ENCODE assay signal across 29 mouse cellular contexts in the genomic region with DNA sequence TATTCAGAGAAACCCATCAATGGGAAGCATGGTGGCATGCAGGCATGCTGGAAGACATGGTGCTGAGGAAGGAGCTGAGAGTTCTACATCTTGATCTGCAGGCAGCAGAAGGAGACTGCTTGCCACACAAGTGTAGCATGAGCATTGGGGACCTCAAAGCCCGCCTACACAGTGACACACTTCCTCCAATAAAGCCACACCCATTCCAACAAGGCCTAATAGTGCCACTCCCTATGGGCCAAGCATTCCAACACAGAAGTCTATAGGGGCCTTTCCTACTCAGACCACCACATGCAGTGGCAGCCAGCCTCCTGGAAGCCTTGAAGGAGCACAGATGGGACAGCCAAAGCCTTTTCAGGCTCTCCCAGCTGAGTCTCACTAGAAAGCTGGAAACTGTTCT. TPM values are rescaled to one million over a fixed set of nuclear protein-coding genes. Genes with fewer than 3 reads are reported as not detected.
DNase-seq lines count a peak whose midpoint lies in the region; ATAC-seq lines count a peak whose summit lies in the region.
"Had no signal": no experiment of that assay in that cellular context is flagged by ENCODE, and none has a peak within 500 bp of the region (broad histone marks: within the 10 kb centered on the region; RNA-seq: fewer than 3 reads in every experiment).

No protein-coding gene starts in this region.

- H3K36me3 ChIP-seq in heart, embryonic 13.5 days = peaks cover 6% of the 10 kb centered on the region; the same call in 1 of the 2 replicates
- H3K36me3 ChIP-seq in heart, embryonic 12.5 days = peaks cover 4% of the 10 kb centered on the region
- H3K36me3 ChIP-seq in liver, embryonic 11.5 days (ENCODE audit: control insufficient read depth, insufficient read depth, low read length) = peaks cover 4% of the 10 kb centered on the region; the same call in 1 of the 2 replicates
- H3K36me3 ChIP-seq in liver, embryonic 13.5 days = peaks cover 15% of the 10 kb centered on the region
- no peaks in the 10 kb centered on the region for H3K36me3 ChIP-seq in forebrain, embryonic 16.5 days (ENCODE audit: control insufficient read depth, insufficient read depth)
- H3K36me3 ChIP-seq: embryonic facial prominence, embryonic 12.5 days; forebrain, embryonic 15.5 days; hindbrain, embryonic 12.5 days; limb, embryonic 13.5 days; midbrain, embryonic 13.5 days; neural tube, embryonic 13.5 days had no signal

- no peak overlapping the region for H3K9ac ChIP-seq in heart, embryonic 13.5 days
- H3K9ac ChIP-seq in heart, embryonic 12.5 days = no peak overlapping the region
- H3K9ac ChIP-seq in liver, embryonic 11.5 days (ENCODE audit: low read depth, low read length) = no peak overlapping the region
- no peak overlapping the region for H3K9ac ChIP-seq in liver, embryonic 13.5 days
- no peak overlapping the region for H3K9ac ChIP-seq in forebrain, embryonic 16.5 days (replicated peaks; ENCODE audit: low read depth, low read length)
- H3K9ac ChIP-seq: embryonic facial prominence, embryonic 12.5 days; forebrain, embryonic 15.5 days; hindbrain, embryonic 12.5 days; limb, embryonic 13.5 days; lung, embryonic 14.5 days; midbrain, embryonic 13.5 days; neural tube, embryonic 13.5 days had no signal

- no peak overlapping the region for H3K4me2 ChIP-seq in heart, embryonic 13.5 days
- no peak overlapping the region for H3K4me2 ChIP-seq in heart, embryonic 12.5 days
- H3K4me2 ChIP-seq in liver, embryonic 11.5 days = no peak overlapping the region
- H3K4me2 ChIP-seq in liver, embryonic 13.5 days = no peak overlapping the region
- no peak overlapping the region for H3K4me2 ChIP-seq in forebrain, embryonic 16.5 days (ENCODE audit: low read length)
- H3K4me2 ChIP-seq: embryonic facial prominence, embryonic 12.5 days; forebrain, embryonic 15.5 days; hindbrain, embryonic 12.5 days; limb, embryonic 13.5 days; lung, embryonic 14.5 days; midbrain, embryonic 13.5 days; neural tube, embryonic 13.5 days had no signal

- H3K4me1 ChIP-seq in heart, embryonic 13.5 days = peaks cover 55% of the 10 kb centered on the region
- peaks cover 33% of the 10 kb centered on the region for H3K4me1 ChIP-seq in heart, embryonic 12.5 days (replicated peaks)
- peaks cover 19% of the 10 kb centered on the region; the same call in 1 of the 2 replicates for H3K4me1 ChIP-seq in liver, embryonic 11.5 days (replicated peaks; ENCODE audit: control insufficient read depth, insufficient read depth, low read length)
- H3K4me1 ChIP-seq in liver, embryonic 13.5 days (replicated peaks) = peaks cover 70% of the 10 kb centered on the region
- H3K4me1 ChIP-seq in forebrain, embryonic 16.5 days (replicated peaks; ENCODE audit: control insufficient read depth, insufficient read depth, low read length) = peaks cover 18% of the 10 kb centered on the region

- H3K27ac ChIP-seq in heart, embryonic 13.5 days (replicated peaks) = peak overlapping the region; percentile 59; the same call in 1 of the 2 replicates
- no peak overlapping the region for H3K27ac ChIP-seq in heart, embryonic 12.5 days (ENCODE audit: poor library complexity, severe bottlenecking)
- no peak overlapping the region for H3K27ac ChIP-seq in liver, embryonic 11.5 days (ENCODE audit: low read depth, low read length)
- H3K27ac ChIP-seq in liver, embryonic 13.5 days = peak overlapping the region; percentile 41; the same call in 1 of the 2 replicates
- no peak overlapping the region for H3K27ac ChIP-seq in forebrain, embryonic 16.5 days (ENCODE audit: low read length)
- H3K27ac ChIP-seq: embryonic facial prominence, embryonic 12.5 days; forebrain, embryonic 15.5 days; hindbrain, embryonic 12.5 days; kidney, postnatal 0 days; limb, embryonic 13.5 days; midbrain, embryonic 13.5 days; neural tube, embryonic 13.5 days; stomach, postnatal 0 days had no signal

- no peak for DNase-seq in liver, embryonic 11.5 days (ENCODE audit: low spot score)
- DNase-seq in liver = no peak
- peak; percentile 52 for DNase-seq in ES-CJ7 (ENCODE audit: low read depth, low spot score)
- no peak for DNase-seq in liver, embryonic 13.5 days
- DNase-seq: adrenal gland, postnatal 25 days; cerebellum, adult 11-12 months; cerebellum, adult 9-11 months; embryo, embryonic 11 days; kidney, adult 8-10 months; kidney, postnatal 4 days; lung, embryonic 14.5 days; lung, postnatal 4 days; right cerebral cortex, postnatal 4 days; thymus, adult 18-20 months; thymus, postnatal 4 days had no signal

- no peaks in the 10 kb centered on the region for H3K9me3 ChIP-seq in heart, embryonic 13.5 days
- no peaks in the 10 kb centered on the region for H3K9me3 ChIP-seq in heart, embryonic 12.5 days (replicated peaks)
- H3K9me3 ChIP-seq in liver, embryonic 11.5 days (ENCODE audit: control insufficient read depth, low read length) = no peaks in the 10 kb centered on the region
- no peaks in the 10 kb centered on the region for H3K9me3 ChIP-seq in liver, embryonic 13.5 days (replicated peaks)
- H3K9me3 ChIP-seq in forebrain, embryonic 16.5 days (ENCODE audit: control insufficient read depth, low read length) = no peaks in the 10 kb centered on the region
- H3K9me3 ChIP-seq: embryonic facial prominence, embryonic 12.5 days; forebrain, embryonic 15.5 days; hindbrain, embryonic 12.5 days; limb, embryonic 13.5 days; megakaryocyte, embryonic 14.5 days; midbrain, embryonic 13.5 days; neural tube, embryonic 13.5 days had no signal

- no peak for ATAC-seq in heart, embryonic 13.5 days (ENCODE audit: extremely low read depth, insufficient number of reproducible peaks, low FRiP score, low TSS enrichment)
- ATAC-seq in heart, embryonic 12.5 days (ENCODE audit: insufficient number of reproducible peaks, low FRiP score) = no peak
- peak; percentile 50; the same call in 1 of the 2 replicates for ATAC-seq in liver, embryonic 11.5 days (replicated peaks; ENCODE audit: low FRiP score)
- ATAC-seq in liver, embryonic 13.5 days (ENCODE audit: low read depth) = peak; percentile 53
- ATAC-seq in activated CD4-positive, CD25-positive, alpha-beta regulatory T cell, adult 4 months = no peak
- ATAC-seq in forebrain, embryonic 16.5 days = no peak
- ATAC-seq: forebrain, embryonic 15.5 days; intestine, embryonic 16.5 days; midbrain, embryonic 13.5 days had no signal

- H3K4me3 ChIP-seq in heart, embryonic 13.5 days = no peak overlapping the region
- no peak overlapping the region for H3K4me3 ChIP-seq in heart, embryonic 12.5 days
- no peak overlapping the region for H3K4me3 ChIP-seq in liver, embryonic 11.5 days (ENCODE audit: low read depth, low read length)
- H3K4me3 ChIP-seq in liver, embryonic 13.5 days (replicated peaks) = no peak overlapping the region
- no peak overlapping the region for H3K4me3 ChIP-seq in forebrain, embryonic 16.5 days (replicated peaks; ENCODE audit: low read length)
- H3K4me3 ChIP-seq: embryonic facial prominence, embryonic 12.5 days; forebrain, embryonic 15.5 days; hindbrain, embryonic 12.5 days; limb, embryonic 13.5 days; megakaryocyte, embryonic 14.5 days; midbrain, embryonic 13.5 days; neural tube, embryonic 13.5 days had no signal

- no peaks in the 10 kb centered on the region for H3K27me3 ChIP-seq in heart, embryonic 13.5 days (replicated peaks)
- no peaks in the 10 kb centered on the region for H3K27me3 ChIP-seq in heart, embryonic 12.5 days (replicated peaks)
- H3K27me3 ChIP-seq in liver, embryonic 11.5 days (replicated peaks; ENCODE audit: control insufficient read depth, insufficient read depth, low read length) = no peaks in the 10 kb centered on the region
- H3K27me3 ChIP-seq in liver, embryonic 13.5 days = no peaks in the 10 kb centered on the region
- no peaks in the 10 kb centered on the region for H3K27me3 ChIP-seq in forebrain, embryonic 16.5 days (replicated peaks; ENCODE audit: control insufficient read depth, insufficient read depth, low read length)
- H3K27me3 ChIP-seq: embryonic facial prominence, embryonic 12.5 days; forebrain, embryonic 15.5 days; hindbrain, embryonic 12.5 days; limb, embryonic 13.5 days; megakaryocyte, embryonic 14.5 days; midbrain, embryonic 13.5 days; neural tube, embryonic 13.5 days had no signal

- WGBS in heart, embryonic 13.5 days = 82% methylated on average over 1 of the region's 1 CpGs
- 81% methylated on average over 1 of the region's 1 CpGs for WGBS in heart, embryonic 12.5 days
- WGBS in liver, embryonic 11.5 days = 87% methylated on average over 1 of the region's 1 CpGs
- WGBS in liver, embryonic 13.5 days (ENCODE audit: insufficient replicate concordance) = 60% methylated on average over 1 of the region's 1 CpGs
- WGBS in forebrain, embryonic 16.5 days = 89% methylated on average over 1 of the region's 1 CpGs

RNA-seq across cellular contexts. Expression of gene Dleu7, which starts 46.3 kb away (rescaled TPM):
- 1.1 and 1.2 TPM in 2 replicates for polyA plus RNA-seq in heart, embryonic 13.5 days (2015; fragmentation: Nextera tagmentation; extraction: Ambion mirVana)
- 1.4 and 1.7 TPM in 2 replicates for polyA plus RNA-seq in heart, embryonic 12.5 days (2016; fragmentation: Nextera tagmentation; extraction: Ambion mirVana)
- 0.49 and 0.55 TPM in 2 replicates for polyA plus RNA-seq in liver, embryonic 11.5 days (2014; fragmentation: Nextera tagmentation; extraction: Ambion mirVana)
- polyA plus RNA-seq in liver, embryonic 13.5 days (2015; fragmentation: Nextera tagmentation; extraction: Ambion mirVana) = 0.10 and 0.14 TPM in 2 replicates
- not detected for polyA plus RNA-seq in activated CD4-positive, CD25-positive, alpha-beta regulatory T cell, adult 4 months (2017; shearing (Covaris generic))
- polyA plus RNA-seq in forebrain, embryonic 16.5 days (2015; fragmentation: Nextera tagmentation; extraction: Ambion mirVana) = 21.0 and 21.3 TPM in 2 replicates

RNA-seq across cellular contexts. Expression of gene Rnaseh2b, which starts 46.8 kb away (rescaled TPM):
- 53.4 and 59.4 TPM in 2 replicates for polyA plus RNA-seq in heart, embryonic 13.5 days (2015; fragmentation: Nextera tagmentation; extraction: Ambion mirVana)
- polyA plus RNA-seq in heart, embryonic 12.5 days (2016; fragmentation: Nextera tagmentation; extraction: Ambion mirVana) = 69.1 and 76.0 TPM in 2 replicates
- 88.9 and 91.0 TPM in 2 replicates for polyA plus RNA-seq in liver, embryonic 11.5 days (2014; fragmentation: Nextera tagmentation; extraction: Ambion mirVana)
- 67.3 and 92.9 TPM in 2 replicates for polyA plus RNA-seq in liver, embryonic 13.5 days (2015; fragmentation: Nextera tagmentation; extraction: Ambion mirVana)
- polyA plus RNA-seq in activated CD4-positive, CD25-positive, alpha-beta regulatory T cell, adult 4 months (2017; shearing (Covaris generic)) = 10 to 100 TPM; 39.6 to 52.2 TPM
- 47.9 and 64.0 TPM in 2 replicates for polyA plus RNA-seq in forebrain, embryonic 16.5 days (2015; fragmentation: Nextera tagmentation; extraction: Ambion mirVana)

Comparison
In these comparisons a context has a peak if more than half of its experiments do, and no peak if none do; other contexts are left out.
1. H3K27ac ChIP-seq: peak in heart, embryonic 13.5 days (single experiment) and liver, embryonic 13.5 days (single experiment); none in heart, embryonic 12.5 days (single experiment), liver, embryonic 11.5 days (single experiment) and forebrain, embryonic 16.5 days (single experiment).
2. ATAC-seq: peak in liver, embryonic 11.5 days (single experiment) and liver, embryonic 13.5 days (single experiment); none in heart, embryonic 13.5 days (single experiment), heart, embryonic 12.5 days (single experiment), activated CD4-positive, CD25-positive, alpha-beta regulatory T cell, adult 4 months (single experiment) and forebrain, embryonic 16.5 days (single experiment).